Mouse (Mus musculus) mature B cell (primary cell): ENCODE data around the gene Actl9.

Source experiments
- in situ Hi-C: fragments of 300-500 bp; cut with MboI; formaldehyde crosslinking; loops from 2 replicates; pipeline ENCODE4 v1.14.3; 2019

Gene Actl9

DNA sequence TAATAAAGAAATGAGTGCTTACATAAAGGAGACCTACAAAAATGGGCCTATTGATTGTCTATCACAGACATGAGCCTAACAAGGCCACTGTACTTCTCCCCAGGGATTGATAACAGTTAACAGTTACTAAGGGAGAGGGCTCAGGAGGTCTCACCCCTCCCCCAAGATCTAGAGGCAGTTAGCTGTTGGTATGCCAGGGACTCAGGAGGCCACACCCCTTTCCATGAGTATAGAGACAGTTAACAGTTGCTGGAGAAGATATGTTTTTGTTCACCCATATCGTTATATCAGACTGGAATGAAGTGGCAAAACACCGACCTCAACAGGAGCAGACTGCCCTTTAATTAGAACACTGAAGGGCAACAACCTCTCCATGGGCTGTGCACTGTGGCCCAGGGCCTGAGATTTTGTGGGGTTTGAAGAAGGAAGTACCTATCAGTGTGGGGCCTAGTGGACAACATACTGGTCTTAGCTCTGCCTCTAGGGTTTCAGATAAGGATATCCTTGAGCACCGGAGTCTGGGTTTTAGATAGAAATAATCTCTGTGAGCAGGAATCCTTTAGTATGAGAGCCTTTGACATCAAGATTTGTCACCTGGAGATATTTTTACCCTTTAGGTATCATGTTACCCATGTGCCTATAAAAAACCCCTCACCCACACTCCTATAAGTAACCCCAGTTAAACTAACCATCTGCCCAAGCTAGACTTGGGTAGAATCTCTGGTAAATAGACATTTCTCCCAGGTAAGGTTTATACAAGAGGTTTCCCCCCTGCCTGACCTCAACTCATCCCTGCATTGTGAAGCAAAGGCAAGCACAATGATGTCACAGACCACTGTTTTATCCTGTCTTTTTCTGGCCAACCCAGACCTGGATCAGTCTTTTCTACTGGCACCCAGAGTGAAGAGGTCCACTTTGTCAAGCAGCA lies at the start of gene Actl9:
TSS of gene Actl9 (plus strand) at position 878 of the 928 bp plus-strand sequence.
- in situ Hi-C loops: loop anchor here (10.0 to 25.0 kb wide), 2 partner anchors 103 to 380 kb away; partner anchors contain the start of genes Kank3, Ndufa7 and Rps28

DNA sequence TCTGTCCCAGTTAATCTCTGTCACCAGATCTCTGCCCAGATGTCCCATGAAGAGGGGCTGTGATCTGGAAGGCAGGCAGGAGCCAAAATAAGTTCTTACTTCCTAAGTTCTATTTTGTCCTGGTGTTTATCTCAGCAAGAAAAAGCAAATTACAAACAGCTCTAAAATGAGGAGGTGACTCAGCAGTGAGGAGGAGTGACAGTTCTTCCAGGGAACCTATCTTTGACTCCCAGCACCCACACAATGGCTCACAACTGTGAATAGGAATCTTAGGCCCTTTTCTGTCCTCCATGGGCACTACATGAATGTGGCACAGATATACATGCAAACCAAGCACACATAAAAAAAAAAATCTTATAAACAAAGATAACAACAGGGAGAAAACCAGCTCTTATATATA lies 47.0 kb upstream of the Actl9 start:
- in situ Hi-C loops: no loop called here

DNA sequence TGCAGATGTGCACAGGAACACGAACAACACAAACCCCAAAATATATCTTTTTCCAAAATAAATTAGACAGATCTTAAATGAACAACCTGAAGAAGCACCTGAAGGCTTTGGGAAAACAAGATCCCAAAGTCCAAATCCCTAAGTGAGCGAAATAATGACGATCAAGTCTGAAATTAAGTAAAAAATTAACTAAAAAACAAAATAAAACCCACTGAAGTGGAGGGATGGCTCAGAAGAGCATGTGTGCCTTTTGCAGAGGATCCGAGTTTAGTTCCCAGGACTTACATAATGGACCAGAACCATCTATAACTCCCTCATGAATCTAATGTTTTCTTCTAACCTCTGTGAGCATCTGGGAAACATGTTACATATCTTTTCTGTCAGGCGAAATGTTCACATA lies 40.4 kb upstream of the Actl9 start:
- in situ Hi-C loops: no loop called here

DNA sequence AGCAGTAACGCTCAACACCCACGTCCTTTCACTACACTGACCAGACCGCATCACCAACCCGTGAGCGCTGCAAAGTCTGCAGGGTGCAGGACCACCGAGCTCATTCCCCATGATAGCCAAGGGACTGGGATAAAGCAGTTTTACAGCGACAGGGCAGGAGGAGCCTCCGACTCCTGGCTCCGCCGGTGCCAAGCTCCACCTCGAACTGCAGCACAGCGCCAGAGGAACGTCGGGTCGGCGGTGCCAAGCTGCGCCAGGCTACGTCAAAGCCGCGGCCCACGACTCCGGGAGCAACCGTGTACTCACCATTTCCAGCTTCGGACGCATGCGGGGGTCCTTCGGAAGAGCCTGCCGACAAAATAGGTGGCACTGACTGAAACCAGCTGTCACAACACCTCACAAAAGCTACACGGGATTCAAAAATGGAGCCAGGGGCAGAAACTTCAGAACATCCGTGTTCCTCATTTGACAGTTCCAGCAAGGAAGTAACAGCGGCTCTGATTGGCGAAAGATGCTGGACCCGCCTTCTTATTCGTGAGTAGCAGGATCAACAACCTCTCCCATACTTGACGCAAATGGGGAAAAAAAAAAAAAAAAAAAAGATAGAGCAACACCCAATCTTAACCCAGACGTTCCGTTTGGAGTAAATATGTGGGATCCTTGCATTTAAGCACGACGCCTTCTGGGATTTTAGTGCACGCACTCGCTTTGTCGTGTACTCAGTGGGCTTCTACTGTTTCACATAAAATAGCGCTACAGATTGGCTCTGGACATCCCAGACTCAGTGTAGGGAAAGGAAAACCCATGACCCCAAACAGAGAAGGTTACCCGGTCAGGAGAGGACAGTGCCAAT lies 38.3 kb upstream of the Actl9 start, which contains the start of gene Zfp101:
TSS of gene Zfp101 (minus strand) at position 460 of the 853 bp plus-strand sequence.
- in situ Hi-C loops: no loop called here

DNA sequence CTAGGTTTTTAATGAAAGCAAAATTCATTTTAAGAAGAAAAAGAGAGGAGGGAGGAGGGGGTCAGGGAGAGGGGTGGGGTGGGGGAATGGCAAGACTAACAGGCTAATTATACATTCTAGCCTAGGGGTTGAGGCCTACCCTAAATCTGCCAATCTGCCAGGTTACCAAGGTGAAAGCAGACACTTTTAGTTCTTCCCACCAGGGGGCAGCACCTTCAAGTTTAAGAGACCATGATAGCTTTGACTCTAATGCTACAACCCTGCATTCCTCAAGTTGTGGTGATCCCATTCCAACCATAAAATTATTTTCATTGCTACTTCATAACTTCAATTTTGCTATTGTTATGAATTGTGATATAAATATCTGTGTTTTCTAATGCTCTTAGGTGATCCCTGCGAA lies 6.5 kb downstream of the Actl9 start:
- in situ Hi-C loops: loop anchor here (10.0 to 25.0 kb wide), 2 partner anchors 96 to 373 kb away; partner anchors contain the start of genes Kank3, Ndufa7 and Rps28

DNA sequence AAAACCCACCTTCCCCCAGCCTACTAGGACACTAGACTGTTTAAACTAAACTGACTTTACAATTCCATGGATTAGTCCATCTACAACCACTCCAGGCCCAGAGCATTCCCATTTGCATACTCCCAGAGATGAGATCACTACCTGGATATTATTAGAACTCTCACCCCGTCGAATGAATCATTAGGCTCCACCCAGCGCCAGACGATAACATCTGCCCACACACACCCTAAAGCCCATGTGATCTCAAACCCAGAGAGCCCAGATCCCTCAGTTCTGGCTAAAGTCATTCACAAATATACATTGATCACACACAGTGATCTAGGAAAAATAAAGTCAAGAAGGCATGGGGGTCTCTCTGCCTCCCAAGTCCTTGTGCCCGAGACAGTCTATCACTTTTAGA lies 7.2 kb downstream of the Actl9 start:
- in situ Hi-C loops: loop anchor here (10.0 to 25.0 kb wide), 2 partner anchors 95 to 372 kb away; partner anchors contain the start of genes Kank3, Ndufa7 and Rps28

DNA sequence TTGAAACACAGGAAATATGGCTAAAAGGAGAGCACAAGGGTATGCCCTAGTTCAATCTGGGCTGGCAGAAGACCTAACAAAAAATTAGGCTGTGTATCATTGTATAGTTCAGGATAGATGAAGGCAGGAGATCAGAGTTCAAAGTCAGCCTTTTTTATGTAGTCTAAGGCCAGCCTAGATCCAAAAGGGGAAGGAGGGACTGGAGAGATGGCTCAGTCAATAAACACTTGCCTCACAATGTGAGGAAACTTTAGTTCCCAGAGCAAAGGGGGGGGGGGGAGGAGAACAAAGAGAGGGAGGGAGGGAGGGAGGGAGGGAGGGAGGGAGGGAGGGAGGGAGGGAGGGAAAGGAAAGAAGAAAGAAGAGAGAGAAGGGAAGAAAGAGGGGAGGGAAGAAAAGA lies 8.5 kb downstream of the Actl9 start:
- in situ Hi-C loops: loop anchor here (25.0 kb wide), 1 partner anchor 371 kb away; the partner anchor contains the start of genes Kank3, Ndufa7 and Rps28

DNA sequence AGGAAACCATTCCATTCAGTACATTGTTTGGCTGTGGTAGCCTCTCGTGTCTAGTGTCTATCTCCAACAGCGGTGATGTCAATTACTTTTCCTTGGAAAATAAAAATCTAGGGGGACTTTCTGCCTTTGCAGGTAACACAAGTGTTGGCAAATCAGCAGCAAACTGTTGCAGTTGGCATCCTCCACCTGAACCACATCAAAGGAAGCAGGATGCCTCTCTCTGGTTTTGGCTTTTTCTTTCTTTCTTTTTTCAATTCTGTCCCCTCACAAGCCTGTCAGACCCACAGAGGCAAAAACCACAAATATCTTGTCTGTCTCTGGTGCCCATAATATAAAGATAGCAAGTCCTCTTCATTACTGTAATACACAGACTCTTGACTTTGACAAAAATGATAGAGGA lies 23.9 kb downstream of the Actl9 start:
- in situ Hi-C loops: no loop called here

DNA sequence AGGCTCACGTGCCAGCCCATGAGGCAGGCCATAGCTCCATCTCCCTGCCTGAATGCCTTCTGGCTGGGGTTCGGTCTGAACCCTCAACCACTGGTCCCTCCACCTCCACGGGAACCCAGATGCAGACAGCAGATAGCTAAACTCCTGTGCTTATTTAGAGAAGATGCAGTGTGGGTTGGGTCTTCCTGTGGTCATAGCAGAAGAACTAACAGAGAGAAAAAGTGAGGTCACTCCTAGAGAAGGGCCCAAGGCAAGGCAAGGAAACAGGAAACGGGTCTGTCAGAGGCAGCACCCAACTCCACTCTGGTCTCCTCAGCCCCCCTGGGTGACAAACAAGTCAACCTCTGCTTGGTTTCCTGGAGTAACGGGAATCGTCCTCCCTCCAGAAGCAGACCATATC lies 38.5 kb downstream of the Actl9 start:
- in situ Hi-C loops: no loop called here
